Mouse (Mus musculus): Measurements from ENCODE around the gene Rrp36. TPM values are rescaled to one million over a fixed set of nuclear protein-coding genes. Genes with fewer than 3 reads are reported as not detected.

The Rrp36 gene
- polyA plus RNA-seq, 1 experiment from 2014 or later = 46.4 TPM

DNA sequence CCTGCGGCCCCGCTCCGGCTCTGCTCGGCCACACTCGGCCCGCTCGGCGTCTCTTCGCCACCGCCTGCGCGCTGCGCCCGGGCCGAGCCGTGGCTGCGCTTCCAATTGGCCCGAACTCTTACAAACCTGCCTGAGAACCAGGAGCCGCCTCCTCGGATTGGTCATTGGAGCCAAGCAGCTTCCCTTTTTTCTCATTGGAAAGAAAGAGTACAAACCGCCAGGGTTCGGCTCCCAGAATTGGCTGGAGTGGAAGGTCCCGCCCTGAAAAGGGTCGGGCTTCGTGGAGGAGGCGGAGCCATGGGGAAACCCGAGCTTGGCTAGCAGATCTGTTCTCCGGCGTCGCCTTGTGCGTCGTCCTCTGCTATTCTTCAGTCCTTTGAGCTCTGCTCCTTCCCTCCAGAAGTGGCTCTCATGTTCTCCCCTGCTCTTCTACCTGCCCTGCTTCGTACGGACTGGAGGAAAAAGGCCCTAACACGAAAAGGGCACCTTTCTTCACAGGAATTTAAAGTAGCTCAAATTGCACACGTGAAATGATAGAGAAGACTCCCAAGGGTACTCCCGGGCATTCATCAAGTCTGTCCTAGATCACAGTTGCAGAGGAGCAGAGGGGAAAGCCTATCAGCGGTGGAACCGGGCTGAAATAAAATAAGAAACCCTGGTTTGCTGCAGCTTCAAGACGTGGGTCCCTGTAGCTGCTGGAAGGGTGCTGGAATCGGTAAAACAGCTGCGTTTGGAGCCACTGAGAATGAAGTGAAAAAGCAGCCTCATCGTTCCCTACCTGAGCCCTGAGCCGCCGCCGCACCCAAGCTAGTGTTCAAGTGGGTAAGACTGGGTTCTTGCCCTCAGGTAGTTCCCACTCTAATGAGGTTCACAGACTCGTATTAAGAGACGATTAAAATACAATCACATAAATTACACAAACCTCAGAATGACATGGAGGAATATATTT lies 31.0 kb upstream of the Rrp36 start, which contains the start of gene Ppp2r5d:
Gene Ppp2r5d, minus strand, starts transcription at position 225 of the 949 bp plus-strand sequence.
- no peaks in the 10 kb centered on the region for H3K27me3 ChIP-seq
- CTCF ChIA-PET = interaction anchor here (1.0 to 1.3 kb wide), 3 partner anchors 8 to 36 kb away, joined by 3 to 4 read pairs (median 3); no protein-coding TSS in a partner anchor
- in situ Hi-C loops (cut with MboI; ENCODE audit: low pct_unique_long_range_greater_than_20kb) = no loop called here
- peak; percentile 92 for ATAC-seq
- peak; percentile 93 for DNase-seq (ENCODE audit: low read depth, low spot score)
- POLR2A ChIA-PET = interaction anchor here (0.9 to 1.7 kb wide), 7 partner anchors 8 to 39 kb away, joined by 3 to 8 read pairs (median 3); partner anchors contain the start of gene Klhdc3
- TF ChIP-seq CTCF (IDR thresholded peaks at IDR 0.05) = no peak

DNA sequence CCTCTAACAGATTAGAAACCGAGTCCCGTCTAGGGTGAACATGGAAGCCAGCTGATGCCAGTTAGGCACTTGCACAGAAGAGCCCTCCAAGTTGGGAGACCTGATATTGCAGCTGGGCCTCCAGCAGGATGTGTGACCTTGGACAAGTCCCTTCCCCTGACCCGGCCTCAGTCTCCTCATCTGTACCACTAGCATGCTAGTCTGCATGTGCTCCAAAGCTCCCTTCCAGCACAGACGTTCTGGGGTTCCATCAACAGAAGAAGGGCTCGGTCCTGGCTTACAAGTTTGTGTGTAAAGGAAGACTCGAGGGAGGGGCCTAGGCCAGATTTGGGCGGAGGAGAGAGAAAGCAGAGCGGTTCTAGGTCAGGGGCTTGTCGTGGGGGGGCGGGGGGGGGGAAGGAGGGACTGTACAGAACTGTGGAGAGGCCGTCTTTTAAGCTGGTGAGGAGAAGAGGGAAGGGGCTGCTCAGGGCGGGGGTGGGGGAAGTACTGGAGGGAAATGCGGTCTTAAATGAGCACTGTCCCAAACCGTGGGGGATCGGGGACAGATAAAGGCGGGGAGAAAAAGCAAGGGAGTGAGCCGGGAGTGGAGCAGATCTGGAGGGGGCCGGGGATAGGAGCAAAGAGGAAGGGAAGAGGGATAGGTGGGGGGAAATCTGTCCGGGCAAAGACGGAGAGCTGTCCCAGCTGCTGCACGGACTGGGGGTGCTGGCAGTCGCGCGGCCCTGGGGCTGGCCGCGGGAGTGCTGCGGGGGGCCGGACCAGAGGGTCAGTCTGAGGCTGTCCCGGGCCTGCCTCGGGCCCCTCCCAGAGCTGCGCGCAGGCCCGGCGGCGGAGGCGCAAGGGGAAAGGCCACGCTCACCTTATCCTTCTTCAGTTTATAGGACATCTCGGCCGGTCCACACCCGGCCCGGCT lies 30.1 kb upstream of the Rrp36 start:
- in situ Hi-C loops (cut with MboI; ENCODE audit: low pct_unique_long_range_greater_than_20kb) = no loop called here
- ATAC-seq = peak; percentile 55
- no peak for TF ChIP-seq CTCF (IDR thresholded peaks at IDR 0.05)
- no peak for DNase-seq (ENCODE audit: low read depth, low spot score)
- ChIA-PET POLR2A (interaction anchor here (0.9 to 1.7 kb wide), 7 partner anchors 9 to 40 kb away, joined by 3 to 8 read pairs (median 3); partner anchors contain the start of gene Klhdc3), CTCF (interaction anchor here (1.0 to 1.3 kb wide), 2 partner anchors 7 to 20 kb away, joined by 3 to 4 read pairs; no protein-coding TSS in a partner anchor)
- H3K27me3 ChIP-seq = no peaks in the 10 kb centered on the region

GRCm38 (mm10) chr17:46702506-46702905 lies 28.4 kb upstream of the Rrp36 start:
- no peak for TF ChIP-seq CTCF (IDR thresholded peaks at IDR 0.05)
- CTCF ChIA-PET = no interaction called here
- DNase-seq (ENCODE audit: low read depth, low spot score) (no peak), ATAC-seq (no peak)
- in situ Hi-C loops (cut with MboI; ENCODE audit: low pct_unique_long_range_greater_than_20kb) = no loop called here
- no peaks in the 10 kb centered on the region for H3K27me3 ChIP-seq
- POLR2A ChIA-PET = no interaction called here

DNA sequence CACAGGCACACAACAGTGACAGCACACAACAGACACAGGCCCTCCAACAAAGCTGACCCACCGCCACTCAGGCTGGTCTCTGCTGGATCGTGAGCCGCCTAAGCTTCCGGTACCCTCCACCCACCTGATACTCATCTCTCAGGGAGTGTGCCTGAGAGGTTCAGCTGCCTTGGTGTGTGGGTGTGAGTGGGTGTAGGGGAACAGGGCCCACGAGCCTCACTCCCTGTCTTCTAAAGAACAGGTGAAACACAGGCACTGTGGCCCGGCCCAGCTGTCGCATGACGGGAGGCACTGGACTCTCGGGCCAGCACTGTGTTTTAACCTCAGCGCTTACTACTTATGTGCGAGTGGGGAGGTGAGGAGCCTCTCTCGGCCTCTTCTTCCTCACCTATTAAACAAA lies 27.9 kb upstream of the Rrp36 start:
- ATAC-seq = no peak
- POLR2A ChIA-PET = interaction anchor here (0.5 to 1.7 kb wide), 2 partner anchors 18 to 46 kb away, joined by 4 to 5 read pairs; no protein-coding TSS in a partner anchor
- CTCF ChIA-PET = interaction anchor here (0.8 to 1.5 kb wide), 2 partner anchors 10 to 23 kb away, joined by 3 to 4 read pairs; partner anchors contain the start of gene Mea1

GRCm38 (mm10) chr17:46701489-46701888 lies 27.3 kb upstream of the Rrp36 start:
- no peak for TF ChIP-seq CTCF (IDR thresholded peaks at IDR 0.05)
- in situ Hi-C loops (cut with MboI; ENCODE audit: low pct_unique_long_range_greater_than_20kb) = no loop called here
- ATAC-seq (no peak), DNase-seq (ENCODE audit: low read depth, low spot score) (no peak)
- ChIA-PET POLR2A (interaction anchor here (0.5 to 1.7 kb wide), 4 partner anchors 11 to 46 kb away, joined by 3 to 6 read pairs (median 4); partner anchors contain the start of gene Klhdc3), CTCF (interaction anchor here (0.8 to 1.7 kb wide), 4 partner anchors 10 to 22 kb away, joined by 3 to 5 read pairs (median 4); partner anchors contain the start of gene Mea1)
- H3K27me3 ChIP-seq = no peaks in the 10 kb centered on the region

More for the DNA sequence above, 27.9 kb upstream of the Rrp36 start:
- no peaks in the 10 kb centered on the region for H3K27me3 ChIP-seq
- in situ Hi-C loops (cut with MboI; ENCODE audit: low pct_unique_long_range_greater_than_20kb) = no loop called here
- no peak for TF ChIP-seq CTCF (IDR thresholded peaks at IDR 0.05)
- DNase-seq (ENCODE audit: low read depth, low spot score) = no peak

DNA sequence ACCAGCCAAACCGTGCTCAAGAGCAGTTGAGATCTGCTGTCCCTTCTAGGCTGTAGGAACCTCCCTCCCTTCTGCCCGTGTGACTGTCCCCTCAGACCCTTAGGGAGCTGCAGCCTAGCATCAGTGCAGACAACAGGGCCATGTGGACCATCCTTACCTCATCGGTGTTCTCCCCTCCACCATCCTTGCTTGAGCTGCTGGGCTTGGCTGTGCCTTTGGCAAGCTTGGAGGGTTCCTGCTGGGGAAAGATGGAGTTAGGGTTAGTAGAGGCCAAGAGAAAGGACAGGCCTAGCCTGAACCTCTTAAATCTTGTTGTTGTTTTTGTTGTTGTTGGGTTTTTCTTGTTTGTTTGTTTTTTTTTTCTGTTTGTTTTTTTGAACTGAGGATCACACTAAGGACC lies 25.8 kb upstream of the Rrp36 start:
- in situ Hi-C loops (cut with MboI; ENCODE audit: low pct_unique_long_range_greater_than_20kb) = no loop called here
- DNase-seq (ENCODE audit: low read depth, low spot score) (no peak), ATAC-seq (no peak)
- POLR2A ChIA-PET = interaction anchor here (0.5 kb wide), 1 partner anchor 163 kb away, joined by 3 read pairs; no protein-coding TSS in a partner anchor
- no peaks in the 10 kb centered on the region for H3K27me3 ChIP-seq
- TF ChIP-seq CTCF (IDR thresholded peaks at IDR 0.05) = no peak
- CTCF ChIA-PET = interaction anchor here (1.7 kb wide), 1 partner anchor 11 kb away, joined by 5 read pairs; no protein-coding TSS in a partner anchor

DNA sequence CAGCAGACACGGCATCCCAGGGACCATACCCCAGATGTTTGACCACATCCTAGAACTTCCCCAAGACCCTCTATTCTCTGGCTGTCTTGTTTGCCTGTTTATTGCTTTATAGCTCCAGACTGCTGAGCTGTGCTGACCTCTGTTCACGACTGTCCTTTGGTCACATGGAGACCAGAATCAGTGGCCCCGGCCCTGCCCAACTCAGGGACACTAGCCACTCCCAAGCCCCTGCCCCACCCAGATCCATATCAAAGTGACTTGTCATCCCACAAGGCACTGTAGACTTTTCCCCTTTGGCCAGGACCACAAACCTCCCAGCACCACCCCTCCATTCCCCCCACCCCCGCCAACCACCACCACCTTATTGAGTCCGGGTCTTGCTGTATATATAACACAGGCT lies 25.1 kb upstream of the Rrp36 start:
- no peak for ATAC-seq

GRCm38 (mm10) chr17:46698515-46698914 lies 24.4 kb upstream of the Rrp36 start:
- no peak for DNase-seq (ENCODE audit: low read depth, low spot score)
- ChIA-PET POLR2A (no interaction called here), CTCF (no interaction called here)
- ATAC-seq = peak; percentile 55
- H3K27me3 ChIP-seq = no peaks in the 10 kb centered on the region
- TF ChIP-seq CTCF (IDR thresholded peaks at IDR 0.05) = no peak
- in situ Hi-C loops (cut with MboI; ENCODE audit: low pct_unique_long_range_greater_than_20kb) = no loop called here

More for the DNA sequence above, 25.1 kb upstream of the Rrp36 start:
- ChIA-PET CTCF (no interaction called here), POLR2A (no interaction called here)
- TF ChIP-seq CTCF (IDR thresholded peaks at IDR 0.05) = no peak
- DNase-seq (ENCODE audit: low read depth, low spot score) = no peak
- H3K27me3 ChIP-seq = no peaks in the 10 kb centered on the region
- in situ Hi-C loops (cut with MboI; ENCODE audit: low pct_unique_long_range_greater_than_20kb) = no loop called here

DNA sequence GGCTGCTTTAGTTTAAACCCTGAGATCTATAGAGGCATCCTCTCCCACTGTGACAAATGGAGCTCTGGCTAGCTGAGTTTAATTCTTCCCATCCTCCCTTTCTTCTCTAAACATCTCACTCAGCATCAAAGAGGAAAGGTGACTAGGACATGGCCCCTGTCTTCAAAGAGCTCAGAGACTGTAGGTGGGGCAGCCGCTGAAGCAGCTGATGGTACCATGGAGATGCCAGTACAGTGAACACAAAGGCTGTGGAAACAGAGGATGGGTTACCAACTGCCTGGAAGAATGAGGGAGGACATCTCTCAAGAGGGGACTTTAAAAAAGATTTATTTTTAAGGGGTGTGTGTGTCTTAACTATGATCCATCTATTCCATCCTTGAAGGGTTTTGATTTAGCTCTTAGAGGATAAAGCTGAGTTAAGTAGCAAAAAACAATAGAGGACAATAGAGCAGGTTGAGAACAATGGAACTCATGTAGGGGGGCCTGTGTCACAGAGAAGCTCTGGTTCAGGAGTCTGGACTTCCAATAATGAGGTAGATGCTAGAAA lies 20.4 kb upstream of the Rrp36 start:
- in situ Hi-C loops (cut with MboI; ENCODE audit: low pct_unique_long_range_greater_than_20kb) = no loop called here

More for the DNA sequence above, 20.4 kb upstream of the Rrp36 start:
- no peak for TF ChIP-seq CTCF (IDR thresholded peaks at IDR 0.05)
- ATAC-seq (no peak), DNase-seq (ENCODE audit: low read depth, low spot score) (no peak)
- POLR2A ChIA-PET = no interaction called here
- CTCF ChIA-PET = interaction anchor here (1.1 kb wide), 1 partner anchor 15 kb away, joined by 4 read pairs; no protein-coding TSS in a partner anchor
- no peaks in the 10 kb centered on the region for H3K27me3 ChIP-seq

Measured in Patski (cell line).